Mouse (Mus musculus): ENCODE results near the gene Cyp2d26. TPM values are rescaled to one million over a fixed set of nuclear protein-coding genes. Genes with fewer than 3 reads are reported as not detected.

Cyp2d26 gene
- polyA plus RNA-seq (2012; rRNA removed): 0.52 and 0.69 TPM in 2 replicates

GRCm38 (mm10) chr15:82794277-82794676 lies at the start of gene Cyp2d26:
TSS of gene Cyp2d26 (minus strand) at chr15:82794294.
- TF ChIP-seq POLR2A (IDR thresholded peaks at IDR 0.05; ENCODE audit: borderline replicate concordance, extremely low read depth, low read depth, low read length) (no peak), CTCF (IDR thresholded peaks at IDR 0.05; ENCODE audit: insufficient read depth, low read length) (no peak)
- Histone ChIP-seq H3K4me1 (ENCODE audit: control insufficient read depth, insufficient read depth, low read length) (no peaks in the 10 kb centered on the region), H3K4me3 (replicated peaks; ENCODE audit: extremely low read depth, low read depth, low read length) (no peak within 1 kb of the TSS)
- no peak for DNase-seq
- 68% methylated on average over 5 of the region's 5 CpGs for WGBS

GRCm38 (mm10) chr15:82839146-82839545 lies 45.1 kb upstream of the Cyp2d26 start:
- no peak for DNase-seq
- WGBS: 99% methylated on average over 3 of the region's 3 CpGs
- Histone ChIP-seq H3K4me3 (replicated peaks; ENCODE audit: extremely low read depth, low read depth, low read length) (no peak overlapping the region), H3K4me1 (ENCODE audit: control insufficient read depth, insufficient read depth, low read length) (no peaks in the 10 kb centered on the region; the same call in 1 of the 2 replicates)
- TF ChIP-seq POLR2A (IDR thresholded peaks at IDR 0.05; ENCODE audit: borderline replicate concordance, extremely low read depth, low read depth, low read length) (no peak), CTCF (IDR thresholded peaks at IDR 0.05; ENCODE audit: insufficient read depth, low read length) (no peak)

DNA sequence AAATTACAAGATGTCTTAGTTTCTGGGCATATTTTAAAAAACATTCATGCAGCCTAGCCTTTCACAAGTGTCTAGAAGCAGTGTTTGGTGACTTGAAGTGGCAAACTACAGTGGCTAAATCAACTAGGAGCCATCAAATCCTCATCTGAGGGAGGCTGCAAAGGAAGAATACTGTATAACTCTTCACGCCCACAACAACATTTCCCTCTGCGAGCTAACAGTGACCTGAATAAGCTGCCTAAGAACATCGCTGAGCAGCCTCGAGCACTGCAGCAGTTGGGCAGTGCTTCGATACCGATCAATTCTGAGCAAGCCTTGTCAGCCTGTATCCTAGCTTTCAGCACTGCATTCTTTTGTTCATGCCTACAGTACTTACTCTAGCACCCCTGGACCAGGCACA lies 35.8 kb upstream of the Cyp2d26 start:
- H3K4me1 ChIP-seq (ENCODE audit: control insufficient read depth, insufficient read depth, low read length): no peaks in the 10 kb centered on the region; the same call in 1 of the 2 replicates
- WGBS: 85% methylated on average over 6 of the region's 6 CpGs
- TF ChIP-seq POLR2A (IDR thresholded peaks at IDR 0.05; ENCODE audit: borderline replicate concordance, extremely low read depth, low read depth, low read length) (no peak), CTCF (IDR thresholded peaks at IDR 0.05; ENCODE audit: insufficient read depth, low read length) (no peak)
- no peak overlapping the region for H3K4me3 ChIP-seq (replicated peaks; ENCODE audit: extremely low read depth, low read depth, low read length)
- no peak for DNase-seq

GRCm38 (mm10) chr15:82825866-82826265 lies 31.8 kb upstream of the Cyp2d26 start:
- no peak for DNase-seq
- no peaks in the 10 kb centered on the region; the same call in 1 of the 2 replicates for H3K4me1 ChIP-seq (ENCODE audit: control insufficient read depth, insufficient read depth, low read length)
- H3K4me3 ChIP-seq (replicated peaks; ENCODE audit: extremely low read depth, low read depth, low read length): no peak overlapping the region
- TF ChIP-seq CTCF (IDR thresholded peaks at IDR 0.05; ENCODE audit: insufficient read depth, low read length) (no peak), POLR2A (IDR thresholded peaks at IDR 0.05; ENCODE audit: borderline replicate concordance, extremely low read depth, low read depth, low read length) (no peak)

- 94% methylated on average over 3 of the region's 4 CpGs for WGBS
- TF ChIP-seq POLR2A (IDR thresholded peaks at IDR 0.05; ENCODE audit: borderline replicate concordance, extremely low read depth, low read depth, low read length): no peak
- Histone ChIP-seq H3K4me3 (replicated peaks; ENCODE audit: extremely low read depth, low read depth, low read length) (no peak overlapping the region), H3K4me1 (ENCODE audit: control insufficient read depth, insufficient read depth, low read length) (no peaks in the 10 kb centered on the region; the same call in 1 of the 2 replicates)
- no peak for DNase-seq
Observed at GRCm38 (mm10) chr15:82822347-82822746, 28.3 kb upstream of the Cyp2d26 start.

DNA sequence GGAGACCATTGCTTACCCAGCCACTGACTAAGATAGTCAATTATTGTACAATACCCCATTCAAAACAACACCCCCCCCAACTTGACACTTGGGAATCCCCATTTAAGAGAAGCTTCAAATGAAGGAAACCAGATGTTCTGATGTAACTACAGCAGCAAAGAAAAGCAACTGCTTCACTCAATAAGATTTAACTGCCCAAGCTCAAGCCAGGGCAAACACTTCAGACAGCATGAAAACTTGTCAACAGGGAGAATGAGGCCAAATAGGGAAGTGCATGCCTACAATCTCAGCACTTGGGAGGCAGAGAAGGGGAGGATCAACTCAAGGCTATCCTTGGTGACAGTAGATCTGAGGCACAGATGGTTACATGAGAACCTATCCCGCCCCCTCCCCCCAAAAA lies 27.6 kb upstream of the Cyp2d26 start:
- no peak for TF ChIP-seq POLR2A (IDR thresholded peaks at IDR 0.05; ENCODE audit: borderline replicate concordance, extremely low read depth, low read depth, low read length)
- no peak for TF ChIP-seq CTCF (IDR thresholded peaks at IDR 0.05; ENCODE audit: insufficient read depth, low read length)
- H3K4me1 ChIP-seq (ENCODE audit: control insufficient read depth, insufficient read depth, low read length): no peaks in the 10 kb centered on the region; the same call in 1 of the 2 replicates
- H3K4me3 ChIP-seq (replicated peaks; ENCODE audit: extremely low read depth, low read depth, low read length): no peak overlapping the region
- WGBS: 96% methylated on average over 1 of the region's 1 CpGs
- DNase-seq: no peak

GRCm38 (mm10) chr15:82815296-82815695 lies 21.2 kb upstream of the Cyp2d26 start:
- WGBS: 90% methylated on average over 4 of the region's 4 CpGs
- H3K4me1 ChIP-seq (ENCODE audit: control insufficient read depth, insufficient read depth, low read length): no peaks in the 10 kb centered on the region
- TF ChIP-seq CTCF (IDR thresholded peaks at IDR 0.05; ENCODE audit: insufficient read depth, low read length) (no peak), POLR2A (IDR thresholded peaks at IDR 0.05; ENCODE audit: borderline replicate concordance, extremely low read depth, low read depth, low read length) (no peak)

DNA sequence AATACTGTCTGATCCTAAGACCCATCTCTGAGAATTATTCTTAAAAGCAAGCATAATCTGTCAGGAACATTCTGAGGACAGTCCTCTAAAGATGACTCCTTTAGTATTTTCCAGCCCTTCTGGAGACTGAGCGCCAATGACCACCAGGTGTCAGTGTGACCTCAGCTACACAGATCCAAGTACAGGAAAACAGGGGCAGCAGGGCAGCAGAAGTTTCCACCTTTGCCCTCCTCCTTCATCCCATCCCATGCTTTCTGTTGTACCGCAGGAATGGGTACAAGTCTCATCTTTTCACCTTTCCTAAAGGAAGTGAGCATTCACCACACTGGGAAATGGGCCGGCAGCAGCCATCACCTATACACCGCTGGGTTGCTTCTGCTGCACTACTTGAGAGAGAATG lies 20.7 kb upstream of the Cyp2d26 start:
- H3K4me3 ChIP-seq (replicated peaks; ENCODE audit: extremely low read depth, low read depth, low read length): no peak overlapping the region
- no peaks in the 10 kb centered on the region for H3K4me1 ChIP-seq (ENCODE audit: control insufficient read depth, insufficient read depth, low read length)
- TF ChIP-seq POLR2A (IDR thresholded peaks at IDR 0.05; ENCODE audit: borderline replicate concordance, extremely low read depth, low read depth, low read length): no peak
- TF ChIP-seq CTCF (IDR thresholded peaks at IDR 0.05; ENCODE audit: insufficient read depth, low read length): peak; percentile 93
- 67% methylated on average over 4 of the region's 4 CpGs for WGBS
- peak; percentile 51 for DNase-seq

More at GRCm38 (mm10) chr15:82815296-82815695, 21.2 kb upstream of the Cyp2d26 start:
- no peak for DNase-seq
- no peak overlapping the region for H3K4me3 ChIP-seq (replicated peaks; ENCODE audit: extremely low read depth, low read depth, low read length)

GRCm38 (mm10) chr15:82814321-82814720 lies 20.2 kb upstream of the Cyp2d26 start:
- 0 out of 2 replicates have a peak, but pooled peaks cover 2% of the 10 kb centered on the region for H3K4me1 ChIP-seq (ENCODE audit: control insufficient read depth, insufficient read depth, low read length)
- no peak overlapping the region for H3K4me3 ChIP-seq (replicated peaks; ENCODE audit: extremely low read depth, low read depth, low read length)
- 71% methylated on average over 7 of the region's 7 CpGs for WGBS
- TF ChIP-seq POLR2A (IDR thresholded peaks at IDR 0.05; ENCODE audit: borderline replicate concordance, extremely low read depth, low read depth, low read length): no peak
- TF ChIP-seq CTCF (IDR thresholded peaks at IDR 0.05; ENCODE audit: insufficient read depth, low read length): no peak
- no peak for DNase-seq

GRCm38 (mm10) chr15:82810556-82810955 lies 16.5 kb upstream of the Cyp2d26 start:
- no peak for TF ChIP-seq POLR2A (IDR thresholded peaks at IDR 0.05; ENCODE audit: borderline replicate concordance, extremely low read depth, low read depth, low read length)
- TF ChIP-seq CTCF (IDR thresholded peaks at IDR 0.05; ENCODE audit: insufficient read depth, low read length): no peak
- DNase-seq: no peak
- H3K4me3 ChIP-seq (replicated peaks; ENCODE audit: extremely low read depth, low read depth, low read length): no peak overlapping the region
- WGBS: 74% methylated on average over 1 of the region's 1 CpGs
- H3K4me1 ChIP-seq (ENCODE audit: control insufficient read depth, insufficient read depth, low read length): 0 out of 2 replicates have a peak, but pooled peaks cover 2% of the 10 kb centered on the region

Measured in lung, adult 2 months (tissue).